Mouse (Mus musculus) embryonic facial prominence, embryonic 15.5 days (tissue): Measurements from ENCODE around the gene Tm4sf5. TPM values are rescaled to one million over a fixed set of nuclear protein-coding genes. Genes with fewer than 3 reads are reported as not detected.
A peak's percentile ranks its signal among the peaks of the same experiment; 100 is the strongest.
"Not testable (repeated sequence)": the region's sequence is repeated elsewhere in the genome, so short reads cannot be mapped to it uniquely, and the experiment has no call there.

Source experiments
- ATAC-seq: fragments of 200-750 bp; cut with Nextera tagmentation; 2 replicates; pipeline ENCODE4 v1.8.0; 2017; ENCODE audit warnings: low read depth, moderate TSS enrichment; ENCODE audit not compliant: insufficient number of reproducible peaks, low FRiP score, low TSS enrichment
- H3K27ac ChIP-seq: fragments of 300-500 bp; sonication (generic); replicated peaks from 2 replicates; pipeline ENCODE4 v1.5.1; 2015; ENCODE audit warnings: mild to moderate bottlenecking, inconsistent platforms
- H3K27me3 ChIP-seq: fragments of 300-500 bp; sonication (generic); 2 replicates; pipeline ENCODE4 v1.6.1; 2015; ENCODE audit warnings: inconsistent platforms
- H3K36me3 ChIP-seq: fragments of 300-500 bp; sonication (generic); 2 replicates; pipeline ENCODE4 v1.6.1; 2015; ENCODE audit warnings: mild to moderate bottlenecking, inconsistent platforms
- H3K4me1 ChIP-seq: fragments of 300-500 bp; sonication (generic); 2 replicates; pipeline ENCODE4 v1.6.1; 2015; ENCODE audit warnings: inconsistent platforms
- H3K4me2 ChIP-seq: fragments of 300-500 bp; sonication (generic); replicated peaks from 2 replicates; pipeline ENCODE4 v1.6.1; 2015; ENCODE audit warnings: mild to moderate bottlenecking, inconsistent platforms
- H3K4me3 ChIP-seq: fragments of 300-500 bp; sonication (generic); replicated peaks from 2 replicates; pipeline ENCODE4 v1.5.1; 2015; ENCODE audit warnings: mild to moderate bottlenecking, inconsistent platforms
- H3K9ac ChIP-seq: fragments of 300-500 bp; sonication (generic); 2 replicates; pipeline ENCODE4 v1.6.1; 2015; ENCODE audit warnings: inconsistent platforms
- H3K9me3 ChIP-seq: fragments of 300-500 bp; sonication (generic); replicated peaks from 2 replicates; pipeline ENCODE4 v1.6.1; 2016; ENCODE audit warnings: inconsistent platforms
- WGBS: fragments of 180-500 bp; shearing (Covaris S2); methylation state at CpG from one replicate; pipeline ENCODE4 v1.1.7; 2015; 5-methylcytosine and 5-hydroxymethylcytosine counted together
- polyA plus RNA-seq: library from polyadenylated mRNA; unstranded; fragments of >200 nt; fragmentation: Nextera tagmentation; extraction: Ambion mirVana; gene quantifications from 2 replicates; pipeline ENCODE4 v1.2.1, GENCODE M21; 2015

Tm4sf5 gene
- polyA plus RNA-seq, 1 experiment from 2014 or later = not detected

- peaks cover 17% of the 10 kb centered on the region for H3K4me1 ChIP-seq
- peak within 1 kb of the TSS; percentile 63 for H3K9ac ChIP-seq
- peaks cover 36% of the 10 kb centered on the region for H3K36me3 ChIP-seq
- ATAC-seq = peak; percentile 94
- peaks cover under 1% of the 10 kb centered on the region for H3K27me3 ChIP-seq
- H3K27ac ChIP-seq = peak within 1 kb of the TSS; percentile 56; the same call in 1 of the 2 replicates
- H3K4me2 ChIP-seq = peak within 1 kb of the TSS; percentile 69
- WGBS = 0% methylated on average over 26 of the region's 26 CpGs
- H3K4me3 ChIP-seq = peak within 1 kb of the TSS; percentile 76
- H3K9me3 ChIP-seq = no peaks in the 10 kb centered on the region
These were observed 20.2 kb downstream of the Tm4sf5 start, which contains the start of gene Psmb6 for GRCm38 (mm10) chr11:70525184-70525678. TSS of gene Psmb6 (plus strand) at chr11:70525367.

GRCm38 (mm10) chr11:70525726-70526125 is 20.7 kb downstream of the Tm4sf5 start:
- peak overlapping the region; percentile 76 for H3K4me3 ChIP-seq
- H3K4me1 ChIP-seq = peaks cover 12% of the 10 kb centered on the region
- no peaks in the 10 kb centered on the region for H3K27me3 ChIP-seq
- peak overlapping the region; percentile 69 for H3K4me2 ChIP-seq
- no peak for ATAC-seq
- under 1% methylated on average over 12 of the region's 12 CpGs for WGBS
- peaks cover 36% of the 10 kb centered on the region for H3K36me3 ChIP-seq
- H3K9me3 ChIP-seq = no peaks in the 10 kb centered on the region
- peak overlapping the region; percentile 63 for H3K9ac ChIP-seq
- H3K27ac ChIP-seq = no peak overlapping the region

- H3K4me2 ChIP-seq = peak overlapping the region; percentile 69
- H3K4me3 ChIP-seq = peak overlapping the region; percentile 76
- no peak for ATAC-seq
- no peaks in the 10 kb centered on the region for H3K9me3 ChIP-seq
- H3K36me3 ChIP-seq = peaks cover 36% of the 10 kb centered on the region
- H3K9ac ChIP-seq = no peak overlapping the region
- no peaks in the 10 kb centered on the region for H3K27me3 ChIP-seq
- H3K4me1 ChIP-seq = peaks cover 12% of the 10 kb centered on the region
- 86% methylated on average over 12 of the region's 12 CpGs for WGBS
- H3K27ac ChIP-seq = no peak overlapping the region
These were observed 21.2 kb downstream of the Tm4sf5 start for GRCm38 (mm10) chr11:70526211-70526610.

- Histone ChIP-seq H3K27ac (no peak overlapping the region), H3K4me3 (no peak overlapping the region), H3K4me1 (peaks cover 12% of the 10 kb centered on the region), H3K9me3 (no peaks in the 10 kb centered on the region), H3K27me3 (no peaks in the 10 kb centered on the region), H3K9ac (no peak overlapping the region), H3K4me2 (no peak overlapping the region), H3K36me3 (peaks cover 36% of the 10 kb centered on the region)
- no peak for ATAC-seq
- WGBS = 88% methylated on average over 7 of the region's 7 CpGs
These were observed 23.6 kb downstream of the Tm4sf5 start for GRCm38 (mm10) chr11:70528610-70529009.

- H3K4me1 ChIP-seq, H3K4me2 ChIP-seq, H3K9ac ChIP-seq, H3K27ac ChIP-seq, ATAC-seq, H3K27me3 ChIP-seq, H3K9me3 ChIP-seq, H3K4me3 ChIP-seq: not testable (repeated sequence)
- WGBS = 82% methylated on average over 2 of the region's 2 CpGs
- H3K36me3 ChIP-seq = peaks cover 36% of the 10 kb centered on the region
These were observed 26.0 kb downstream of the Tm4sf5 start for GRCm38 (mm10) chr11:70531065-70531464.

GRCm38 (mm10) chr11:70532839-70533238 is 27.8 kb downstream of the Tm4sf5 start, which contains the start of gene Gm40193:
TSS of gene Gm40193 (minus strand) at chr11:70532939.
- H3K9me3 ChIP-seq = no peaks in the 10 kb centered on the region
- H3K36me3 ChIP-seq = peaks cover 20% of the 10 kb centered on the region
- H3K9ac ChIP-seq = no peak within 1 kb of the TSS
- no peak; the same call in 1 of the 2 replicates for ATAC-seq
- H3K4me2 ChIP-seq = no peak within 1 kb of the TSS
- WGBS = 74% methylated on average over 6 of the region's 6 CpGs
- H3K27ac ChIP-seq = no peak within 1 kb of the TSS
- H3K4me1 ChIP-seq = no peaks in the 10 kb centered on the region
- H3K27me3 ChIP-seq = no peaks in the 10 kb centered on the region
- no peak within 1 kb of the TSS for H3K4me3 ChIP-seq

GRCm38 (mm10) chr11:70539423-70539822 is 34.4 kb downstream of the Tm4sf5 start:
- Histone ChIP-seq H3K4me3 (peak overlapping the region; percentile 62), H3K27me3 (no peaks in the 10 kb centered on the region; the same call in 1 of the 2 replicates), H3K9me3 (no peaks in the 10 kb centered on the region), H3K27ac (0 out of 2 replicates have a peak overlapping the region, but pooled peaks have one; percentile 60), H3K36me3 (no peaks in the 10 kb centered on the region), H3K4me2 (peak overlapping the region; percentile 83), H3K4me1 (peaks cover 16% of the 10 kb centered on the region; the same call in 1 of the 2 replicates), H3K9ac (peak overlapping the region; percentile 52; the same call in 1 of the 2 replicates)
- WGBS = 17% methylated on average over 9 of the region's 9 CpGs
- ATAC-seq = no peak

GRCm38 (mm10) chr11:70539877-70540587 is 35.0 kb downstream of the Tm4sf5 start, which contains the start of gene Pld2:
TSS of gene Pld2 (plus strand) at chr11:70540064.
- 1% methylated on average over 58 of the region's 65 CpGs for WGBS
- Histone ChIP-seq H3K4me2 (peak within 1 kb of the TSS; percentile 83), H3K27ac (peak within 1 kb of the TSS; percentile 60; the same call in 1 of the 2 replicates), H3K27me3 (no peaks in the 10 kb centered on the region; the same call in 1 of the 2 replicates), H3K9me3 (no peaks in the 10 kb centered on the region), H3K36me3 (no peaks in the 10 kb centered on the region), H3K4me3 (peak within 1 kb of the TSS; percentile 62), H3K9ac (peak within 1 kb of the TSS; percentile 52), H3K4me1 (peaks cover 16% of the 10 kb centered on the region; the same call in 1 of the 2 replicates)
- ATAC-seq = peak; percentile 92

GRCm38 (mm10) chr11:70540928-70541327 is 35.9 kb downstream of the Tm4sf5 start:
- H3K9ac ChIP-seq = no peak overlapping the region
- 82% methylated on average over 7 of the region's 7 CpGs for WGBS

GRCm38 (mm10) chr11:70541415-70541814 is 36.4 kb downstream of the Tm4sf5 start:
- Histone ChIP-seq H3K4me1 (peaks cover 16% of the 10 kb centered on the region; the same call in 1 of the 2 replicates), H3K4me3 (no peak overlapping the region), H3K36me3 (no peaks in the 10 kb centered on the region), H3K4me2 (0 out of 2 replicates have a peak overlapping the region, but pooled peaks have one; percentile 83), H3K9me3 (no peaks in the 10 kb centered on the region), H3K9ac (no peak overlapping the region), H3K27me3 (no peaks in the 10 kb centered on the region; the same call in 1 of the 2 replicates), H3K27ac (no peak overlapping the region)
- no peak for ATAC-seq
- WGBS = 52% methylated on average over 5 of the region's 5 CpGs

More at GRCm38 (mm10) chr11:70540928-70541327, 35.9 kb downstream of the Tm4sf5 start:
- H3K9me3 ChIP-seq = no peaks in the 10 kb centered on the region
- no peak overlapping the region for H3K27ac ChIP-seq
- ATAC-seq = no peak
- peak overlapping the region; percentile 62 for H3K4me3 ChIP-seq
- H3K4me2 ChIP-seq = peak overlapping the region; percentile 83
- peaks cover 16% of the 10 kb centered on the region; the same call in 1 of the 2 replicates for H3K4me1 ChIP-seq
- H3K36me3 ChIP-seq = no peaks in the 10 kb centered on the region
- no peaks in the 10 kb centered on the region; the same call in 1 of the 2 replicates for H3K27me3 ChIP-seq

- ATAC-seq = no peak
- H3K4me2 ChIP-seq = no peak overlapping the region
- no peaks in the 10 kb centered on the region for H3K9me3 ChIP-seq
- no peak overlapping the region for H3K4me3 ChIP-seq
- 57% methylated on average over 7 of the region's 7 CpGs for WGBS
- no peaks in the 10 kb centered on the region; the same call in 1 of the 2 replicates for H3K27me3 ChIP-seq
- H3K4me1 ChIP-seq = peaks cover 16% of the 10 kb centered on the region; the same call in 1 of the 2 replicates
- no peak overlapping the region for H3K27ac ChIP-seq
- H3K9ac ChIP-seq = no peak overlapping the region
- H3K36me3 ChIP-seq = no peaks in the 10 kb centered on the region
These were observed 39.5 kb downstream of the Tm4sf5 start for GRCm38 (mm10) chr11:70544496-70544895.
